10 mouse cellular contexts compared by ENCODE assay signal in genomic region chr19:37377404-37377990, GRCm38 (mm10). TPM values are rescaled to one million over a fixed set of nuclear protein-coding genes. Genes with fewer than 3 reads are reported as not detected.
A peak's percentile ranks its signal among the peaks of the same experiment; 100 is the strongest.
DNase-seq lines count a peak whose midpoint lies in the region; ATAC-seq and TF ChIP-seq lines count a peak whose summit lies in the region.
"Had no signal": no experiment of that assay in that cellular context is flagged by ENCODE, and none has a peak within 500 bp of the region (broad histone marks: within the 10 kb centered on the region; RNA-seq: fewer than 3 reads in every experiment).

No protein-coding gene starts in this region.

- peak overlapping the region; percentile 92 for H3K4me3 ChIP-seq in C2C12 (ENCODE audit: insufficient read depth, poor library complexity, severe bottlenecking)
- H3K4me3 ChIP-seq in forebrain, embryonic 12.5 days (replicated peaks), result peak overlapping the region; percentile 88
- peak overlapping the region; percentile 78 to 91 for H3K4me3 ChIP-seq in liver, embryonic 14.5 days (ENCODE audit: insufficient read depth in 1 of 2, low read depth in 2 of 2, low read length in 2 of 2)

- no peaks in the 10 kb centered on the region for H3K27me3 ChIP-seq in C2C12 (ENCODE audit: control insufficient read depth, insufficient read depth, insufficient read length)
- H3K27me3 ChIP-seq in forebrain, embryonic 12.5 days, result no peaks in the 10 kb centered on the region
- no peaks in the 10 kb centered on the region for H3K27me3 ChIP-seq in liver, embryonic 14.5 days (ENCODE audit: control insufficient read depth, insufficient read depth, low read length)

- DNase-seq in heart, adult 11 months, result peak; percentile 11
- no peak for DNase-seq in heart, adult 8-10 months (ENCODE audit: low spot score)
- DNase-seq in liver, embryonic 14.5 days (ENCODE audit: low read depth in 3 of 3, low spot score in 3 of 3), result no peak
- no peak for DNase-seq in urinary bladder, postnatal 10 days (ENCODE audit: low spot score)
- no peak for DNase-seq in adrenal gland, adult 18-20 months (ENCODE audit: low spot score in 2 of 2)
- no peak for DNase-seq in testis, postnatal 14 days (ENCODE audit: low spot score)
- DNase-seq: gastrocnemius, postnatal 14 days; retina, postnatal 1 day had no signal

- no peak overlapping the region for H3K27ac ChIP-seq in forebrain, embryonic 12.5 days
- peak overlapping the region; percentile 95 for H3K27ac ChIP-seq in liver, embryonic 14.5 days

- H3K9ac ChIP-seq in forebrain, embryonic 12.5 days, result peak overlapping the region; percentile 74
- H3K9ac ChIP-seq in liver, embryonic 14.5 days (replicated peaks), result peak overlapping the region; percentile 91

- no peak for TF ChIP-seq EP300 in liver, embryonic 14.5 days (IDR thresholded peaks at IDR 0.05; ENCODE audit: low read depth)

- TF ChIP-seq CTCF in C2C12 (IDR thresholded peaks at IDR 0.05; ENCODE audit: control insufficient read depth, insufficient read depth, insufficient read length), result no peak
- TF ChIP-seq CTCF in liver, embryonic 14.5 days (IDR thresholded peaks at IDR 0.05; ENCODE audit: low read depth), result no peak

- peaks cover 68% of the 10 kb centered on the region for H3K79me3 ChIP-seq in C2C12 (ENCODE audit: low read depth)

- no peak for ATAC-seq in forebrain, embryonic 12.5 days (ENCODE audit: low FRiP score)
- no peak for ATAC-seq in liver, embryonic 14.5 days (ENCODE audit: insufficient read depth)

- peak overlapping the region; percentile 65 for H3K4me2 ChIP-seq in forebrain, embryonic 12.5 days
- H3K4me2 ChIP-seq in liver, embryonic 14.5 days (ENCODE audit: low read depth), result peak overlapping the region; percentile 94

- peaks cover 36% of the 10 kb centered on the region for H3K4me1 ChIP-seq in forebrain, embryonic 12.5 days
- H3K4me1 ChIP-seq in liver, embryonic 14.5 days (replicated peaks; ENCODE audit: control insufficient read depth in 2 of 2, insufficient read depth in 2 of 2, low read length in 1 of 2), result peaks cover 14 to 17% of the 10 kb centered on the region in 2 experiments

- 26% methylated on average over 8 of the region's 8 CpGs for WGBS in forebrain, embryonic 12.5 days
- WGBS in liver, embryonic 14.5 days (ENCODE audit: insufficient replicate concordance), result 5% methylated on average over 8 of the region's 8 CpGs

- H3ac ChIP-seq in C2C12 (ENCODE audit: control insufficient read depth, insufficient read length, low read depth), result peak overlapping the region; percentile 67

- H3K9me3 ChIP-seq in forebrain, embryonic 12.5 days, result no peaks in the 10 kb centered on the region
- H3K9me3 ChIP-seq in liver, embryonic 14.5 days (ENCODE audit: control insufficient read depth, low read length), result no peaks in the 10 kb centered on the region

- H3K36me3 ChIP-seq in C2C12 (ENCODE audit: control insufficient read depth, insufficient read depth), result peaks cover 24% of the 10 kb centered on the region
- H3K36me3 ChIP-seq in forebrain, embryonic 12.5 days (replicated peaks), result no peaks in the 10 kb centered on the region
- peaks cover 18% of the 10 kb centered on the region for H3K36me3 ChIP-seq in liver, embryonic 14.5 days (replicated peaks; ENCODE audit: control insufficient read depth, insufficient read depth, low read depth)

- peaks cover 71% of the 10 kb centered on the region for H3K79me2 ChIP-seq in C2C12 (ENCODE audit: control insufficient read depth, insufficient read depth)

TF ChIP-seq in C2C12, 6 proteins besides CTCF, POLR2A, EP300 and RAD21:
- TF ChIP-seq USF1 (IDR thresholded peaks at IDR 0.05; ENCODE audit: low read depth) (no peak), CEBPB (IDR thresholded peaks at IDR 0.05; ENCODE audit: low read depth) (no peak), MYOD1 (IDR thresholded peaks at IDR 0.05; ENCODE audit: control insufficient read depth, insufficient read length, low read depth) (no peak), FOSL1 (IDR thresholded peaks at IDR 0.05; ENCODE audit: insufficient read depth, low read length, poor library complexity, severe bottlenecking) (no peak), MYOG (IDR thresholded peaks at IDR 0.05; ENCODE audit: control insufficient read depth, extremely low read depth, insufficient read length) (no peak), MAX (IDR thresholded peaks at IDR 0.05) (no peak)

RNA-seq across cellular contexts. Expression of gene Kif11, which starts 1.3 kb away (rescaled TPM):
- under 1 TPM; 0.19 to 0.80 (median 0.44) TPM for total RNA-seq in heart, adult 8-10 months (2022)
- 10.5 TPM for polyA plus RNA-seq in C2C12 (2012; fragmentation: generic; extraction: Trizol)
- 99.0 and 107 TPM in 2 replicates for polyA plus RNA-seq in forebrain, embryonic 12.5 days (2016; fragmentation: Nextera tagmentation; extraction: Ambion mirVana)
- 23.0 and 35.8 TPM in 2 replicates for polyA plus RNA-seq in liver, embryonic 14.5 days (2012; rRNA removed)
- polyA plus RNA-seq in liver, embryonic 14.5 days (2014; fragmentation: Nextera tagmentation; extraction: Ambion mirVana), result 53.2 and 55.6 TPM in 2 replicates
- under 1 TPM; 0.70 to 0.76 TPM for total RNA-seq in adrenal gland, adult 18-20 months (2021)

RNA-seq across cellular contexts. Expression of gene Ide, which starts 39.8 kb away (rescaled TPM):
- total RNA-seq in heart, adult 8-10 months (2022), result 100 to 1,000 TPM in 1 of 4 experiments, 10 to 100 TPM in 3; 54.5 to 105 (median 65.6) TPM
- polyA plus RNA-seq in C2C12 (2012; fragmentation: generic; extraction: Trizol), result 13.4 TPM
- 53.1 and 56.2 TPM in 2 replicates for polyA plus RNA-seq in forebrain, embryonic 12.5 days (2016; fragmentation: Nextera tagmentation; extraction: Ambion mirVana)
- polyA plus RNA-seq in liver, embryonic 14.5 days (2012; rRNA removed), result 10.0 and 10.6 TPM in 2 replicates
- polyA plus RNA-seq in liver, embryonic 14.5 days (2014; fragmentation: Nextera tagmentation; extraction: Ambion mirVana), result 31.0 and 31.3 TPM in 2 replicates
- total RNA-seq in adrenal gland, adult 18-20 months (2021), result 100 to 1,000 TPM in 1 of 2 experiments, 10 to 100 TPM in 1; 82.3 to 110 TPM

RNA-seq across cellular contexts. Expression of gene Hhex, which starts 57.1 kb away (rescaled TPM):
- total RNA-seq in heart, adult 8-10 months (2022), result 1 to 10 TPM; 3.0 to 4.1 (median 3.5) TPM
- 0.74 TPM for polyA plus RNA-seq in C2C12 (2012; fragmentation: generic; extraction: Trizol)
- 4.8 and 5.4 TPM in 2 replicates for polyA plus RNA-seq in forebrain, embryonic 12.5 days (2016; fragmentation: Nextera tagmentation; extraction: Ambion mirVana)
- 10.3 and 10.4 TPM in 2 replicates for polyA plus RNA-seq in liver, embryonic 14.5 days (2012; rRNA removed)
- polyA plus RNA-seq in liver, embryonic 14.5 days (2014; fragmentation: Nextera tagmentation; extraction: Ambion mirVana), result 13.5 and 14.0 TPM in 2 replicates
- total RNA-seq in adrenal gland, adult 18-20 months (2021), result 10 to 100 TPM; 36.9 to 43.4 TPM
